Mouse (Mus musculus) intestine, embryonic 15.5 days (tissue): Measurements from ENCODE around the gene Gm3685. TPM values are rescaled to one million over a fixed set of nuclear protein-coding genes. Genes with fewer than 3 reads are reported as not detected.
"Not testable (repeated sequence)": the region's sequence is repeated elsewhere in the genome, so short reads cannot be mapped to it uniquely, and the experiment has no call there.

Source experiments
- ATAC-seq: fragments of 200-750 bp; cut with Nextera tagmentation; 2 replicates; pipeline ENCODE4 v1.8.0; 2017; ENCODE audit warnings: moderate TSS enrichment, moderate library complexity
- H3K27ac ChIP-seq: fragments of 300-500 bp; sonication (generic); 2 replicates; pipeline ENCODE4 v1.5.1; 2015; ENCODE audit warnings: mild to moderate bottlenecking, inconsistent platforms
- H3K27me3 ChIP-seq: fragments of 300-500 bp; sonication (generic); replicated peaks from 2 replicates; pipeline ENCODE4 v1.6.1; 2015; ENCODE audit warnings: inconsistent platforms
- H3K36me3 ChIP-seq: fragments of 300-500 bp; sonication (generic); 2 replicates; pipeline ENCODE4 v1.6.1; 2015; ENCODE audit warnings: inconsistent platforms
- H3K4me1 ChIP-seq: fragments of 300-500 bp; sonication (generic); replicated peaks from 2 replicates; pipeline ENCODE4 v1.6.1; 2015; ENCODE audit warnings: inconsistent platforms
- H3K4me2 ChIP-seq: fragments of 300-500 bp; sonication (generic); replicated peaks from 2 replicates; pipeline ENCODE4 v1.6.1; 2015; ENCODE audit warnings: mild to moderate bottlenecking, inconsistent platforms
- H3K4me3 ChIP-seq: fragments of 300-500 bp; sonication (generic); replicated peaks from 2 replicates; pipeline ENCODE4 v1.5.1; 2015; ENCODE audit warnings: inconsistent platforms
- H3K9ac ChIP-seq: fragments of 300-500 bp; sonication (generic); 2 replicates; pipeline ENCODE4 v1.6.1; 2015; ENCODE audit warnings: inconsistent platforms
- H3K9me3 ChIP-seq: fragments of 300-500 bp; sonication (generic); 2 replicates; pipeline ENCODE4 v1.6.1; 2016; ENCODE audit warnings: inconsistent platforms
- WGBS: fragments of 180-500 bp; shearing (Covaris S2); methylation state at CpG from one replicate; pipeline ENCODE4 v1.1.7; 2015; 5-methylcytosine and 5-hydroxymethylcytosine counted together
- polyA plus RNA-seq: library from polyadenylated mRNA; unstranded; fragments of >200 nt; fragmentation: Nextera tagmentation; extraction: Ambion mirVana; gene quantifications from 2 replicates; pipeline ENCODE4 v1.2.1, GENCODE M21; 2015

Gene Gm3685
- polyA plus RNA-seq, result not detected in 2 replicates

DNA sequence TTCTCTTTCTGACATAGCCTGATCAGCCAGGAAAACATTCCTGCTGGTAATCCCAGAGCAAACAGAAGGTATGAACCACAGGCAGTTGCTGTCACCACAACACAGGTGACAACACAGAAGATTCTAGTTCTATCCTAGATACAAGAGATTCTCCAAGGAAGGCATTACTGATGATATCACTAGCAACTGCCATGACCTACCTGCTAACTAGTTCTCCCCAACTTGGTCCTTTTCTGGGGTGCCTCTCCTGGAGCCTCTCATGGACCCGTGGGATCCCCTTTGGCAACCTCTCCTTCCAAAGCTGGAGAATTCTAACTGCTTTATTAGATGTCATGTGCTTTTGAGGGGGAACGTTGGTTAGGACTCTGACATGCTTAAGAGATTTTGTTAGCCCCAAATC is at the start of gene Gm3685:
Gene Gm3685 (minus strand): TSS at position 101 of the 400 bp plus-strand sequence.
- WGBS, result no CpG with 5 or more reads among the region's 2 CpGs
- not testable (repeated sequence) for H3K9ac ChIP-seq, ATAC-seq, H3K9me3 ChIP-seq, H3K4me1 ChIP-seq, H3K27ac ChIP-seq, H3K36me3 ChIP-seq, H3K4me2 ChIP-seq, H3K4me3 ChIP-seq, H3K27me3 ChIP-seq

DNA sequence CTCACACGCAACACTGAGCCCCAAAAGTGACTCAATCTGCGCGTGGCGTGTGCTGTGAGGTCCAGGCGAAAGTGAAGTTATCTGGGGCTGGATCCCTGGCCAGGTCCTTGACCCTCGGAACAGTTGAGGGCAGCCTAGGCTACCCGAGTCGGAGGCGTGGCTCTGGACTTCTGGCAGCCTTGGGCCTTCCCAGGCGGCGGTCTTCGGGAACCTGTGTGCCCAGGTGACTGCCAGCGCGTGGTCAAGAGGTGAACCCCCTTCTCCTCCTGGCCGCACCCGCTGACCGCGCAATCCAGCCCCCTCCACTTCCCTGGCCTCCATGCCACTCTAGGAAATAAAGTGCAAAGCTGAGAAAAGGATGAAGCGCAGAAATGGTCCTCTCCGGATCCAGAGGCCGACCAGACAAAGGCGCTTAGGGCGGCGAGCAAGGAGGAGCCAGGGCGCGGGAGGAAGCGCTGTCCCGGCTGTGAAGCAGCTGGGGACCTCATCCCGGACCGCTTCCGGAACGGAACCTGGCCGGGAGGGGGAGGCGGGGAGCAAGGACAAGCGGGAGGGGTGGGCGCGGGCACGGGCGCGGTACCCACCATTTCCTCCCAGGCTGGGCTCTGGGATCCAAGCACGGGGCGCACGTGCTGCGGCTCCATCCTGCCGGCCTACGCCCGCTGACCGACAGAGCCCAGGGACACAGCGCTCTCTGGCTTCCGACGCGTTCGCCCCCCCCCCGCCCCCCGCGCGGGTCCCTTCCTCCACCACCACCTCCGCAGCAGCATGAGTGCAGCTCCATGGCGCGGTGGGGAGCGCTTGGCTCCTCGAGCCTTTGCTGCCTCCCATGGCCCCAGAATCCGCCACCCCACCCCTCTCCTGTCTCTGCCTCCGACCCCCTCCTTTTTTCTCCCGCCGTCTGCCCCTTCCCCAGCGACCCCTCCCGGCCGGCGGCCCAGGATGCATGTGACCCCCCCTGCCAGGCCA is 17.7 kb downstream of the Gm3685 start, which contains the start of gene Gm10406:
Gene Gm10406 (minus strand): TSS at position 669 of the 969 bp plus-strand sequence.
- not testable (repeated sequence) for H3K36me3 ChIP-seq, H3K27me3 ChIP-seq, ATAC-seq, H3K9me3 ChIP-seq, H3K4me1 ChIP-seq, H3K27ac ChIP-seq
- Histone ChIP-seq H3K9ac (0 out of 2 replicates have a peak within 1 kb of the TSS, but pooled peaks have one; percentile 32), H3K4me3 (peak within 1 kb of the TSS; percentile 46), H3K4me2 (peak within 1 kb of the TSS; percentile 90)
- under 1% methylated on average over 40 of the region's 70 CpGs for WGBS

DNA sequence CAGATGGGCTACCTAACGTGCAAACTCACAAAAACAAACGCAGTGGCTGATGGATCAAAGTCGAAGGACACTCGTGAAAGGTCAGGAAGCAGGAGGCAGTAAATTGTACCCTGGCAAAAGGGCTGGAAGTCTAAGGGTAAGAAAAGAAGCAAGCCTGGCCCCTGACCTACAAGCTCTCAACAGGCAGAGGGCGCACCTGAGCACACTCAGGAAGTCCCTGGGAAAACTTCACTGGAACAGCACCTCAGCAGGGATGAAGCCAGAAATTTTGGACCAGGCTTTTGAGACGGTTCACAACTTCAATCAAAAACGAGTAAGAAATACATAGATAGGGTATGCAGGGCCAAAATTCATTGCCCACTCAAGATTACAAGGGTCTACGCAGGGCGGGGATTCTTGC is 18.5 kb downstream of the Gm3685 start:
- not testable (repeated sequence) for H3K9ac ChIP-seq, H3K36me3 ChIP-seq, ATAC-seq, H3K9me3 ChIP-seq, H3K4me2 ChIP-seq, H3K27me3 ChIP-seq, H3K4me1 ChIP-seq, H3K27ac ChIP-seq, H3K4me3 ChIP-seq
- WGBS, result 4% methylated on average over 9 of the region's 9 CpGs

Other genes with a start within 250 kb of the Gm3685 start
- gene Gm3642, start 204.7 kb downstream of the Gm3685 start, polyA plus RNA-seq, result not detected in 2 replicates
- gene Gm3667, start 155.0 kb downstream of the Gm3685 start, polyA plus RNA-seq, result 0.44 and 0.55 TPM in 2 replicates
- not detected in 2 replicates for gene Gm6356, start 71.2 kb downstream of the Gm3685 start, polyA plus RNA-seq
- gene Gm10406, start 17.5 kb downstream of the Gm3685 start, polyA plus RNA-seq, result 0.30 and 0.31 TPM in 2 replicates
- gene Gm3696, start 55.7 kb upstream of the Gm3685 start, polyA plus RNA-seq, result 0.77 and 0.86 TPM in 2 replicates
- gene Gm6676, start 80.4 kb upstream of the Gm3685 start, polyA plus RNA-seq, result not detected in 2 replicates
- gene Gm3512, start 129.6 kb upstream of the Gm3685 start, polyA plus RNA-seq, result 2.3 and 2.9 TPM in 2 replicates
- gene Gm16434, start 149.6 kb upstream of the Gm3685 start, polyA plus RNA-seq, result not detected in 2 replicates
- not detected in 2 replicates for gene Gm3727, start 219.7 kb upstream of the Gm3685 start, polyA plus RNA-seq